Mouse (Mus musculus) erythroblast, embryonic 14.5 days (primary cell): ENCODE results near the gene Mpc1. TPM values are rescaled to one million over a fixed set of nuclear protein-coding genes. Genes with fewer than 3 reads are reported as not detected.

Experiments used
- H3K27me3 ChIP-seq: 2 replicates; pipeline ENCODE4 v1.6.1; 2012; ENCODE audit warnings: inconsistent platforms; ENCODE audit not compliant: control insufficient read depth
- H3K36me3 ChIP-seq: 2 replicates; pipeline ENCODE4 v1.6.1; 2012; ENCODE audit warnings: mild to moderate bottlenecking, inconsistent platforms; ENCODE audit not compliant: control insufficient read depth
- H3K4me1 ChIP-seq: 2 replicates; pipeline ENCODE4 v1.6.1; 2012; ENCODE audit warnings: inconsistent platforms; ENCODE audit not compliant: control insufficient read depth
- H3K4me3 ChIP-seq: replicated peaks from 2 replicates; pipeline ENCODE3; 2012; ENCODE audit warnings: moderate library complexity, mild to moderate bottlenecking, inconsistent platforms
- H3K9me3 ChIP-seq: 2 replicates; pipeline ENCODE4 v1.6.1; 2012; ENCODE audit warnings: low read length, inconsistent platforms, mixed read lengths; ENCODE audit not compliant: control insufficient read depth
- GATA1 ChIP-seq: IDR thresholded peaks from 2 replicates; pipeline ENCODE4 v1.6.1; 2012; ENCODE audit warnings: low read length, inconsistent platforms, mixed read lengths
- TAL1 ChIP-seq: IDR thresholded peaks from 3 replicates; pipeline ENCODE4 v1.6.1; 2012; ENCODE audit warnings: low read length, inconsistent platforms, mixed read lengths
- polyA plus RNA-seq: library from polyadenylated mRNA; stranded (reverse); fragments of >175 nt; gene quantifications from 2 replicates; pipeline ENCODE4 v1.2.3, GENCODE M21; 2012

Gene Mpc1
- polyA plus RNA-seq, 1 experiment: 1.7 TPM

DNA sequence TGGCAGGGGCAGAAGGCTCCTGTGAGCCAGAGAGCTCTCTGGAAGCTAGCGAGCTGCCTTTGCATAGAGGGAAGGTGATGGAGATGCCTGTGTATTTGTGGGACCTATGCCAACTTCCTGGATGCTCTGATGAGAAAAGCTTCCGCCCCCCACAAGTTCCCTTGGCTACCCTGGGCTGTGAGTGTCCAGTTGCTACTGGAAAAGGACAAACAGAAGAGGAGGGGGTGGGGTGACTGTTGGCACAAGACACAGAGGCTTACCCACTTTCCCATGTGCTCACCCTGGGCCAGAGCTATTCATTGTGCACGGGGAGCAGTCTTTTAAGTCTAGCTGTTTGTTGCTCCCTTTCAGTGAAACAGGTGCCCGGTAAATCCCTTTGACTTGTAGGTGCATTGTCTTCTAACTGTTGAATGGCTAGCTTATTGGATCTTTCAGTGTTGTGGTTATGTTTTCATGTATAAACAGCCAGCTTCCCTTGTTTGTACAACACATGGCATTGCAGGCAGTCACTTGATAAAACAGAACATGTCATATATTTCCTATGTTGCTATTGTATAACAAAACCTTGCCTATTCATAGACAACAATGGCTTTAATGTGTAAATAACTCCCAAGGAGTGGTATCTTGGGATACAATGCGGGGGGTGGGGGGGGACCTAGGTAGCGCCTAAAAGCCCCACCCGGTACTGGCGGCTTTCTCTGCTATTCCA lies 57.1 kb downstream of the Mpc1 start:
- TF ChIP-seq GATA1 (no peak), TAL1 (no peak)
- Histone ChIP-seq H3K9me3 (no peaks in the 10 kb centered on the region; the same call in 1 of the 2 replicates), H3K4me1 (no peaks in the 10 kb centered on the region), H3K27me3 (peaks cover 49% of the 10 kb centered on the region), H3K36me3 (no peaks in the 10 kb centered on the region), H3K4me3 (no peak overlapping the region)

DNA sequence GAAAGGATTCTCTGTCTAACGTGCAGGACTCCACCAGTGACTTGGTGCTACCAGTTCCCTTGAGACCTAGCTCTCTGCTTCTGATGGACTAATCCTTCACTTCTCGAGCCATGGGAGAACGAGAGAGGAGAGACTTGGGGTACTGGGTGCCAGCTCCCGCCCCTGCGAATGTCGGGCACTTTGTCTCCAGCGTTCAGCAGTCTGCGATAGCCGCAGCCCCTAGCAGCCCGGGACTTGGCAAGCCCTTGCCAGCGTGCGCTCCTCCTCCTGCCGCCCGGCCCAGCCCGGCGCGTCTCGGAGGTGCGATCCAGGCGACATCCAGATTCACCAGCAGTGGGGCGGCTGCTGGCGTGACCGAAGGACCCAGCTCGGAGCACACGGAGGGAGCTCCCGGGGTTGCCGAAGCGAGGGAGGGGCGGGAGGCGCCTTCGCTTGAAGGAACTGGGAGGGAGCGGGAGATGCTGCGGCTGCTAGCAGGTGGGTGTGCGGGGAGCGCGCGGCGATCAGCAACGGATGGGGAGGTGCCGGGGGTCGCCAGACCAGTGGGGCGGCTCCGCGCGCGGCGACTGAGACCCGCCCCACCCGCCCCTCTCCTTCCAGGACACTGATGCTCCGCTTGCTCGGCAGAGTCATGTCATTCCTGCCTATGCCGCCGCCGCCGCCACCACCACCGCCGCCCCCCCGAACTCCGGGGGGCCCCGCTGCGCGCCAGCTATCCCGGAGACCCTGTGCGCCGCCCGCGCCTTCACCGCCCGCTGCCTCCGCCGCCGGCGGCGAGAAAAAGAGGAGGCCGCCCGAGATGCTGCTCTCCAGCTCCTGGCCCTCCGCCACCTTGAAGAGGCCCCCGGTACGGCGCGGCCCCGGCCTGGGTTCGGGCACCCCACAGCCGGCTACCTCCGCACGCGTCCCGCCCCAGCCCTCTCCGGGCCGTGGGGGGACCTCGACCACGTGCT lies 58.0 kb downstream of the Mpc1 start:
- H3K4me3 ChIP-seq: no peak overlapping the region
- TF ChIP-seq GATA1: no peak
- no peak for TF ChIP-seq TAL1

DNA sequence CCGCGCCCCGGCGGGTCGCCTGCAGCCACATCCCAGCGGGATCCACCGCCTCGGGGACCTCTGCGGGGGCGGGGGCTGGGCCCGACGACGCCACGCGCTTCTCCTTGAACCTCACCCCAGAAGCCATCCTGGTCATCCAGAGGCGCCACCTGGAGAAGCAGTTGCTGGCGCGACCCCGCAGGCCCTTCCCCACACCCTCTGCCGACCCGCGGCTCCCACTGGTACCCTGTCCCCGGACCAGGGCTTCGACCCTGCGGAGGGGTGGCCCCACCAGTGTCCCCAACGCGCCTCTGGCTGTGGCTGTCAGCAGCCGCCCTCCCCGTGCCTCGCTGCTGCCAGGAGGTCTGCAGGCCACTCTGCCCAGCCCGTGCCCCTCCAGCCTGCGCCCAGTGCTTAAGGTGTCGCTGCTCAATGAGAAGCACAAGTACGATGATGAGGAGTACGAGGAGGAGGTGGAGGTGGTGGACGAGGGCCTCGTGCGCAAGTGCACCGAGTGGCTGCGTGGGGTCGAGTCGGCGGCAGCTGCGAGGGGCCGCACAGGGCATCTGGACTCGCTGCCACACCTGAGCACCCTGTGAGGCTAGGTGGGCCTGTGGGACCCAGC lies 58.8 kb downstream of the Mpc1 start:
- peaks cover 49% of the 10 kb centered on the region for H3K27me3 ChIP-seq

More for the DNA sequence above, 58.0 kb downstream of the Mpc1 start:
- H3K9me3 ChIP-seq: no peaks in the 10 kb centered on the region; the same call in 1 of the 2 replicates
- peaks cover 49% of the 10 kb centered on the region for H3K27me3 ChIP-seq
- H3K4me1 ChIP-seq: no peaks in the 10 kb centered on the region
- no peaks in the 10 kb centered on the region for H3K36me3 ChIP-seq

DNA sequence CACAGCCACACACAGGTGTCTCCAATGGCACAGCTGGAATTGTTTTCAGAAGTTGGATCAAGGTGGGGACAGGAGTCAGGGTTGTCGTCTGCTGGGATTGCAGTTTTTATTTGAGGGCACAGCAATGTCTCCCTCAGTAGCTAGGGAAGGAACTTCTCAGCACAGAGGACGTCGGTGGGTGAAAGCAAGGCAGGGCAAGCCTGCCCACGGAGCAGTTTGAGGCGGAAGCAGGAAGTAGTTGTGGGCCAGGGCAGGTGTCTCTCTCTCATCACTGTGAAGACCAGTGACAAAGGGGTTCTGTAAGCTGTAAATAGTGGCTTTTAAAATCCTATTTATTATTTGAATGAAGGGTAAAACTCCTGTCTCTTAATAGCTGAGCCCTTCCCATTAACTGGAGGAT lies 60.0 kb downstream of the Mpc1 start:
- peaks cover 49% of the 10 kb centered on the region for H3K27me3 ChIP-seq

More for the DNA sequence above, 58.8 kb downstream of the Mpc1 start:
- Histone ChIP-seq H3K9me3 (no peaks in the 10 kb centered on the region; the same call in 1 of the 2 replicates), H3K36me3 (no peaks in the 10 kb centered on the region), H3K4me3 (no peak overlapping the region), H3K4me1 (no peaks in the 10 kb centered on the region)
- TF ChIP-seq GATA1 (no peak), TAL1 (no peak)

DNA sequence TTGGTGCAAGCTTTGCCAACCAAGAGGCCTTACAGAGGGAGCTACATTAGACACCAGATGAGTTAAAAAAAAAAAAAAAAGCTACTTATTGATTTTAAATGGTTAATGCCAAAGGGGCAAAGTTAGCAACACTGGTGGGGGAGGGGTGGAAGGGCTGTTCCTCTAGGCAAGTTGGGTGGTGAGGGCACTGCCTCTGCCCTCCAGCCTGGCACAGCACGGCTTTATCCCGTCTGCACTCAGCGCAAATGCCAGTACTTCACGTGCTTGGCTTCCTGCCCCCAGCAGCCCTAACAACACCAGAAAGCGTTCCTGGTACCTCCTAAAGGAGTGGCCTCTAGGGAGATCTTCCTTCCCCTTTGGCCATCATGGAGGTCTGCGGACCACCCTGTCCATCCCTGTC lies 60.7 kb downstream of the Mpc1 start:
- Histone ChIP-seq H3K27me3 (peaks cover 48% of the 10 kb centered on the region), H3K9me3 (no peaks in the 10 kb centered on the region; the same call in 1 of the 2 replicates), H3K4me3 (no peak overlapping the region), H3K4me1 (no peaks in the 10 kb centered on the region), H3K36me3 (no peaks in the 10 kb centered on the region)
- no peak for TF ChIP-seq TAL1
- TF ChIP-seq GATA1: no peak

More for the DNA sequence above, 60.0 kb downstream of the Mpc1 start:
- H3K9me3 ChIP-seq: no peaks in the 10 kb centered on the region; the same call in 1 of the 2 replicates
- no peaks in the 10 kb centered on the region for H3K36me3 ChIP-seq
- no peak overlapping the region for H3K4me3 ChIP-seq
- TF ChIP-seq GATA1 (no peak), TAL1 (no peak)
- no peaks in the 10 kb centered on the region for H3K4me1 ChIP-seq

Other genes with a start within 250 kb of the Mpc1 start
- not detected in 2 replicates for gene Gm49673, start 135.1 kb upstream of the Mpc1 start, polyA plus RNA-seq
- 1.3 and 1.5 TPM in 2 replicates for gene Rnaset2a, start 134.8 kb upstream of the Mpc1 start, polyA plus RNA-seq
- gene Fgfr1op, start 117.4 kb upstream of the Mpc1 start, polyA plus RNA-seq: 0.11 and 0.26 TPM in 2 replicates
- not detected in 2 replicates for gene Ccr6, start 46.9 kb upstream of the Mpc1 start, polyA plus RNA-seq
- 6.2 TPM in 2 replicates for gene Sft2d1, start 28.2 kb downstream of the Mpc1 start, polyA plus RNA-seq
- 0.01 and 0.03 TPM in 2 replicates for gene Prr18, start 54.6 kb downstream of the Mpc1 start, polyA plus RNA-seq
- gene T2, start 73.1 kb downstream of the Mpc1 start, polyA plus RNA-seq: not detected in 2 replicates
- gene T, start 151.5 kb downstream of the Mpc1 start, polyA plus RNA-seq: not detected in 2 replicates
- gene Pde10a, start 242.5 kb downstream of the Mpc1 start, polyA plus RNA-seq: not detected in 2 replicates